Mouse (Mus musculus): Measurements from ENCODE around the gene Nxf3. TPM values are rescaled to one million over a fixed set of nuclear protein-coding genes. Genes with fewer than 3 reads are reported as not detected.
"Not testable (repeated sequence)": the region's sequence is repeated elsewhere in the genome, so short reads cannot be mapped to it uniquely, and the experiment has no call there.

Nxf3 gene
- total RNA-seq (2021): not detected
- long read RNA-seq, experiment 1: 0 reads
- long read RNA-seq, experiment 2: 0 reads

- DNase-seq (ENCODE audit: low spot score in 2 of 2): no peak
Measured at GRCm38 (mm10) chrX:136085155-136085554, at the start of gene Nxf3. Gene Nxf3 (minus strand): TSS chrX:136085255.

GRCm38 (mm10) chrX:136127744-136128064 lies 42.6 kb upstream of the Nxf3 start:
- peak in 1 of 2 experiments; percentile 24 for DNase-seq (ENCODE audit: low spot score in 2 of 2)

GRCm38 (mm10) chrX:136127038-136127743 lies 42.1 kb upstream of the Nxf3 start:
- DNase-seq (ENCODE audit: low spot score in 2 of 2): no peak

- DNase-seq (ENCODE audit: low spot score in 2 of 2): peak in 1 of 2 experiments; percentile 16
Measured at GRCm38 (mm10) chrX:136115419-136115961, 30.4 kb upstream of the Nxf3 start.

- no peak for DNase-seq (ENCODE audit: low spot score in 2 of 2)
Measured at GRCm38 (mm10) chrX:136115015-136115414, 30.0 kb upstream of the Nxf3 start.

GRCm38 (mm10) chrX:136107942-136108341 lies 22.9 kb upstream of the Nxf3 start:
- no peak for DNase-seq (ENCODE audit: low spot score in 2 of 2)

- no peak for DNase-seq (ENCODE audit: low spot score in 2 of 2)
Measured at GRCm38 (mm10) chrX:136104724-136105088, 19.7 kb upstream of the Nxf3 start.

GRCm38 (mm10) chrX:136104046-136104723 lies 19.1 kb upstream of the Nxf3 start:
- no peak for DNase-seq (ENCODE audit: low spot score in 2 of 2)

GRCm38 (mm10) chrX:136094421-136094820 lies 9.4 kb upstream of the Nxf3 start:
- DNase-seq (ENCODE audit: low spot score in 2 of 2): no peak

GRCm38 (mm10) chrX:136092497-136093279 lies 7.6 kb upstream of the Nxf3 start:
- no peak for DNase-seq (ENCODE audit: low spot score in 2 of 2)

- not testable (repeated sequence) for DNase-seq (ENCODE audit: low spot score in 2 of 2)
Measured at GRCm38 (mm10) chrX:136068020-136068419, 17.0 kb downstream of the Nxf3 start, which contains the start of gene Bex2. Gene Bex2 (minus strand): TSS chrX:136068236.

GRCm38 (mm10) chrX:136067201-136067991 lies 17.7 kb downstream of the Nxf3 start:
- DNase-seq (ENCODE audit: low spot score in 2 of 2): not testable (repeated sequence)

GRCm38 (mm10) chrX:136060698-136061097 lies 24.4 kb downstream of the Nxf3 start:
- no peak for DNase-seq (ENCODE audit: low spot score in 2 of 2)

- no peak for DNase-seq (ENCODE audit: low spot score in 2 of 2)
Measured at GRCm38 (mm10) chrX:136051219-136051618, 33.8 kb downstream of the Nxf3 start.

- peak in 1 of 2 experiments; percentile 25 for DNase-seq (ENCODE audit: low spot score in 2 of 2)
Measured at GRCm38 (mm10) chrX:136047528-136047927, 37.5 kb downstream of the Nxf3 start.

- no peak for DNase-seq (ENCODE audit: low spot score in 2 of 2)
Measured at GRCm38 (mm10) chrX:136043726-136044125, 41.3 kb downstream of the Nxf3 start.

GRCm38 (mm10) chrX:136032799-136033763 lies 52.0 kb downstream of the Nxf3 start, which contains the start of gene Arxes1:
Gene Arxes1 (plus strand): TSS chrX:136033367.
- DNase-seq (ENCODE audit: low spot score in 2 of 2): peak in 1 of 2 experiments; percentile 9

GRCm38 (mm10) chrX:136030331-136030730 lies 54.7 kb downstream of the Nxf3 start:
- DNase-seq (ENCODE audit: low spot score in 2 of 2): no peak

Data from gastrocnemius, postnatal 4 days (tissue).